Mouse (Mus musculus) heart, postnatal 36 days (tissue): ENCODE measurements at regions not wholly inside any gene's neighbourhood (a gene's known extent, or its start where the extent isn't known, plus 50 kb on each side); places are given as distances from the start of the nearest gene placed in this dataset.

Experiments
- DNase-seq, 2 experiments: peaks; one replicate each; pipeline ENCODE4 v3.0.0; 2021 to 2022
- intact Hi-C: fragments of 180-260 bp; cut with DNase I; formaldehyde crosslinking; loops from one replicate; pipeline ENCODE4 v1.15.1; 2025

- no peak for DNase-seq
- intact Hi-C loops, result no loop called here
Observed at GRCm38 (mm10) chr15:96115196-96115595, 172.1 kb upstream of the Arid2 start.

- no peak for DNase-seq
- intact Hi-C loops, result no loop called here
Observed at GRCm38 (mm10) chr15:96119240-96119639, 168.1 kb upstream of the Arid2 start.

GRCm38 (mm10) chr15:96124397-96124796, 162.9 kb upstream of the Arid2 start:
- no peak for DNase-seq
- intact Hi-C loops, result no loop called here

DNA sequence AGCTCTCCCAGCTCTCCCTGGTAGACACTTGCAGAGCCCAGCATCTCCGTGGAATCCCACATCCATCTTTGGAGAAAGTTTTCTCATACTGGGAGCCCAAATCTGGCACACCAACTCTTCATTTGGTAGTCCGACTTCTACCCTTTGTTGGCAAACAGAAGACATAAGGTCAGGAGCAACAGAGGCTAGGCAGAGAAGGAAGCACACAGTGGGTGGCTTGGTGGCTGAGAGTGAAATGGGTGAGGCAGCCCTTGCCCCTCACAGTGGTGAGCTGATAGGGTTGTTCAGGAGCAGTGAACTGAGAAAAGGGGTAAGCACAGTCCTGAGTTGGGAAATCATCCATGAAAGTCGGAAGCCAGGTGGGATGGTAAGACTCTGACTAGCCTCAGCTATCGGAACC, 157.6 kb upstream of the Arid2 start:
- intact Hi-C loops, result no loop called here
- no peak for DNase-seq

DNA sequence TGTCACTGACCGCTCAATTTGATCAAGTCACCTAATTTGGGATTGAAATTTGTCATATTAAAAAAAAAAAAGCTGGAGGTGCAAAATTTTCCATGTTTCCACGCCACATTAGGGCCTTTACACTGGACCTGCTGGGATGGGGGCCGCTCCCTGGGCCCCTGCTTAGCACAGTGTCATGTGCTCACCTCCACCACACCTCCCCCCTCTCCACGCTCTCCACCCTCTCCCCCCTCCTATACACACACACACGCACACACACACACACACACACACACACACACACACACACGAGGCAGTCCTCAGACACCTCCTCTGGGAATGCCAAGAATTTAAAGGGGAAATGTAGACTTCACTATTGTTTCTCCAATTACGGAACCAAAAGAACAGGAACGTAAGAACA, 156.8 kb upstream of the Arid2 start:
- no peak for DNase-seq
- intact Hi-C loops, result no loop called here

- intact Hi-C loops, result no loop called here
- DNase-seq, result no peak
Observed at GRCm38 (mm10) chr15:96131582-96132091, 155.7 kb upstream of the Arid2 start.

DNA sequence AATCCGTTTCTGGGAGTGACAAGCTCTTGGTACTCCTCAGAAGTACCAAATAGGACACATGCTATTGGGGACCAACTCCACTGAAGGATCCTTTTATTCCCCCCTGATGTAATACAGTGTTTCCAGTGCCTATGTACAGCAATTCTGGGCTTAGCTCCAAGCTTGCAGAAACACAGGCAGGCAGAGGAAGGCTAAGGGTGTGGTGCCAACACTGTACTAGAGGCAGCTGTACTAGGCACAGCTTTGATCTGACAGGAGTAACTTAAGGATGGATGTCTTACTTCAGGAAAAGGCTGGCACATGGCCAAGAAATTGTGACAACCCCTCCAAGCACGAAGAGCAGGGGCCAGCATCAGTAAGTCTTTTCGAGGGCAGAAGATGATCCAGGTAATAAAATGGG, 154.7 kb upstream of the Arid2 start:
- intact Hi-C loops, result no loop called here
- DNase-seq, result peak in 1 of 2 experiments; percentile 12

DNA sequence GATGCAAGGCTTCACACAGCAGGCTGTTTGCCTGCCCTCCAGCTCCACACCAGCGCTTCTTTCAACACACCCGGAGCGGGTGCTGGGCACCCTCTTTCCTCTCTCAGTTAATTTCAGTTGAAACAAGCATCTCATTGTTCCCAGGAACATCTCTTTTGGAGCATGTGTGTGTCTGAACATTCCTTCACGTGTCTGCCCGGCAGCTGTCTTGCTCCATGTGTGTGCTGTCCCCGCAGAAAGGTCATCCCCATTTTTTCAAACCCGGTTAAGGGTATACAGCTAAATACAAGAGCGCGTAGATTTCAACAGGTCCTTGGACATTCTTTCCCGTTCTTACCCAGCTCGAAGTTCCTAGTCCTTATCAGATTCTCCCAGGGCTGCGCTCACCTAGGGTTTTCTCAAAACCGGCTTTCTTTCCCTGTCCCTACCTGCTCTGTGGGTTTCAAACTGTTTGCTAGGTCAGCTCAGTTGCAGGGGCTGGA, 152.0 kb upstream of the Arid2 start:
- intact Hi-C loops, result no loop called here
- DNase-seq, result no peak

DNA sequence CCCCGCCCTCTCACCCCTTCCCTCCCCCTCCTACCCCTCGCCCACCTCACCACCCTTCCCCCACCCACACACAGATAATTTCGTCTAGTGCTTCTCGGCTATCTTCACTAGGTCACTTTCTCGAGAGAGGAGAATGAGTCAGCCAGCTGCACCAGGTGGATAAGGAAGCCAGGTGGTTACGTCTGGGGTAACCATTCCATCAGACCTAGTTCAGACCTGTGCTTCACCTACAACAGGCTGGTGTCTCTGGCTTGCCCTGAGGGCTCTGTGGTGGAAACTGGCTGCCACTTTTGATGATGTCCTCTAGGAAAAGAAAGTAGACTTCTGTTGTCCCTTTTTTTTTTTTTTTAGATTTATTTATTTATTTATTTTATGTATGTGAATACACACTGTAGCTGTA, 151.5 kb upstream of the Arid2 start:
- intact Hi-C loops, result no loop called here
- no peak for DNase-seq

DNA sequence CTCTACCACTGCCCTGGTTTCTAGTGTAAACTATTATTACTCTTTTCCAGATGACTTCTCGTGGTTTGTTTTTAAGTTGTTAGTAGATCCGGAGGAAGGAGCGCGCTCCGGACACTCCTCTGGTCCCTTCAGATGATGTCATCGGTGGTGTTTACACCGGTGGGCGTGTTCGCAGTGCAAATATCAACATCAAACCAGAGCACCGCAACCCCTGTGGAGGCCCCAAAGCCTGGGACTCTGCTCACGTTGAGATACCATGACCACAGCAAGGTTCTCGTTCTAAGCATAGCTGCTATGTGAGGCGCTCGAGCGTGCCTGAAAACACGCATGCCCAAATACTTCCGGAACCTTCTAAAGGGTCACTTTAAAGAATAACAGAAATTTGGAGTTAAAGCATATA, 149.8 kb upstream of the Arid2 start:
- no peak for DNase-seq
- intact Hi-C loops, result no loop called here

GRCm38 (mm10) chr15:96137945-96138344, 149.4 kb upstream of the Arid2 start:
- intact Hi-C loops, result no loop called here
- no peak for DNase-seq

GRCm38 (mm10) chr15:96153489-96153888, 133.8 kb upstream of the Arid2 start:
- intact Hi-C loops, result no loop called here
- no peak for DNase-seq

DNA sequence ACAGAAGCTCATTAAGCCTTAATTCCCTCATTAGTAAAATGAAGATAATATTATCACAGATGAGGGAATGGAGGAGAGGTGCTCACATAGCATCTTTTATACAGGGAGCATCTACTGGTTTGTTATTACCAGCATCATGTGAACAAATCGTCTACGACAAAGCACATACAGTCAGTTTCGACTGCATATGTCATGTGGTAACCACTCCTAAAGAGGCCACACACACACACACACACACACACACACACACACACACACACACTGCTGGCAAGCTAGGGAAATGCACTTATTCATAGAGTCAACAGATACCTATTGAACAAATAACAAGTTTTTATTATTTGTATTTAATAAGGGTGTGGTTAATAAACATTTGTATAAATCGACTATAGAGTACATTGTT, 129.0 kb upstream of the Arid2 start:
- intact Hi-C loops, result no loop called here
- no peak for DNase-seq

DNA sequence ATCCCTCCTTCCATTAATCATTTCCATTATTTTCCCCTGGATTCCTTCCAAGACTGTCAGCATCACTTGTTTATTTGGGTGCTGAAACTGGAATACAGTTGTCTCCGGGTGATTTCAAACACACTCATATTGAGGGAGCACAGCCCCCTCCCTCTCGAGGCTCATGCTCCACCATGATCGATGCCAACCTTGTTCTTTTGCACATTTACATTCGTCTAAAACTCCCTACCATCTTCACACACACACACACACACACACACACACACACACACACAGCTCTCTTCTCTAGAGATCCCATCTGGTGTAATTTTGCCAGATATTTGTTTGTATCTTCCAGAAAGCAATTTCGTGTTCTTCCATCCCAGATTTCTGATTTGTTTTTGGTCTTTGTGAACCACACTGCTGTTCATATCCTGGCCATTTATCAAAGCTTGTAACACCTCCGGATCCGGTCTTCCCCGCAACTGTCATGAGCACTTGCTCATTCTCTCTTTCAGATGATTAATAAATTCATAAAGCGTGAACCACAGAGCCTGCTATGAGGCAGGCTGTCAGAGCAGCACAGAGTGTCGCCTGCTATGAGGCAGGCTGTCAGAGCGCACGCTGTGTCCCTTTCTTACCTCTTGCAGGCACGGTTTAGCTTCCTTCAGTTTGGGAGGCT, 122.4 kb upstream of the Arid2 start:
- intact Hi-C loops, result no loop called here
- no peak for DNase-seq

GRCm38 (mm10) chr15:96167256-96167655, 120.1 kb upstream of the Arid2 start:
- no peak for DNase-seq
- intact Hi-C loops, result no loop called here

- DNase-seq, result no peak
- intact Hi-C loops, result no loop called here
Observed at GRCm38 (mm10) chr15:96169726-96170467, 117.4 kb upstream of the Arid2 start.

DNA sequence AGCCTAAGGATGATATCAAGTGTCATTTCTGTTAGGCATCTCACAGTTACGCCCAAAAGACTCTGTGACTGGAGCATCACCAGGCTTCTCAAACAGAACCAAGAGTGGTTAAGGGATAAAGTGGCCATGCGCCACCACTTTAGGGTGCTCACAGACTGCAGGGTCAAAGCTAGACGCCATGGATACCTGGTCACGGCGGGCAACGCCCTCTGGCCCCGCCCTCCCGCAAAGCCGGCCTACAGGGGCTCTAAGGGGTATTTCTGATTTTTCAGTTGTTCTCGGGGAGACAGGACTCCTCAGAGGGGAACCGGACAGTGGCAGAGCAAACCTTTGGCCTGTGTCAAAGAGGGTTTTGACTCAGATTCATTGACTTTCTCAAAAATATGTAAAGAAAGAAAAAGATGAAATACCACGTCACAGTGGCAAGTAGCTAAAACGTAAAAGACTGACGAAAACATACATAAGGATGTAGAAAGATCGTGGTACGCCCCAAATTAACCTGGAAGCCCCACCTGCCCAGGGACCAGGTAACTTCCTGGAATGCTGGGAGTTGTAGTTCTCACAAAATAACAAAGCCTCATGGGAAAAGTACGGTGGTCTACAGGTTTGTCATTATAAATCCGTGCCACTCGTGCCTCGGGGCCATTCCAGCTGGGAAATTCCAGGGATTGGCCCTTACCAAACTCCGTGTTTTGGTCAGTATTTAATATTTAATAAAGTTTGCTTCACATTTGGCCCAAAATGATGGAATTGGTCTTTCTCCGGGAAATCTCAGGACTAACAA, 116.1 kb upstream of the Arid2 start:
- no peak for DNase-seq
- intact Hi-C loops, result no loop called here

- intact Hi-C loops, result no loop called here
- no peak for DNase-seq
Observed at GRCm38 (mm10) chr15:96177911-96178310, 109.4 kb upstream of the Arid2 start.

DNA sequence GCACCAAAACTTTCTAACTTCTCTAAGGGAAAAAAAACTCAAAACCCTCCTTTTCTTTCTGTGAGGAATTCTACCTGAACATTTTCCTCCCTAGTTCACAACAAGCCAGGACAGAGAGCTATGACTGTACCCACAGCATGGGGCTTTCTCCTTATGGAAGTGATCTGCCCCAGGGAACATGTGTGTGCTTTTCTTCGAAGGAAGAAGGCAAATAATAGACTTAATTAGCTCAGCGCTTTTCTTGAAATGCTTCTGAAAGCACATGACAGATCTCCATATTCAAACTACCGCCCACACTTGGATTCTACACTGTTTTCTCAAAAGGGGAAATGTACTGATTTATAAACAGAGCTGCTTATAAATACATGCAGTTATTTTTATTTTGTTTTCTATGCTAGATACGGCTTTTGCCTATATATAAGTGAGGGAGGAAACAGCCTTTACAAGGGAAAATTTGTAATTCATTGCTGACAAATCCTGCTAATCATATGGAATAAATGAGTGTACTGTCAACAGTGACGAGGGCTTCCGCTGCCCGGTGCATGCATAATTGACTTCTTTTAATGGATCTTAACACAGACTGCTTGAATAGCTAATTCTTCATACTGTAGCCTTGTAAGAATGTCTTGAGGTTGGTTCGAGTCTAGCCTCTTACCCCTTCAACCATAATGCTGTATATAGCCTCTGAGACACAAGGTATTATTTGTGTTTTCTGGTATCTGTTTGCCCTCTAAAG, 108.8 kb upstream of the Arid2 start:
- DNase-seq, result no peak
- intact Hi-C loops, result no loop called here

GRCm38 (mm10) chr15:96179511-96179910, 107.8 kb upstream of the Arid2 start:
- no peak for DNase-seq
- intact Hi-C loops, result no loop called here

DNA sequence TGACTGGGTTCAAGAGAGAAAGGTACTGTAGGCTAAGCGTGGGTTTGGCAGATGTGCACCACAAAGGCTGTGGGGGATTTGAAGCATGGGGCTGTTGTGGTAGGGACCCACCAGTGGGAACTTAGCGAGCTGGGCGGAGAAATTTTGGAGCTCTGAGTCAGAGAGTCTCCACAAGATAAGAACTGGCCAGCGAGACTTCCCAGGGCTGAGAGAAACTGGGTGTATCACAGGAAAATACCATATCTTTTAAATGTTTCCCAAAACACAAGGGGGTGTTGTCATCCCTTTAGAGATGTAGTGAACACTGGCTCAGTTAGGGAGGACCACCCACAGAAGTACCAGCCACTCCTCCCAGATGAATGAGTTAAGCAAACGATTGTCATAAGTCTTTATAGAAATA, 107.3 kb upstream of the Arid2 start:
- intact Hi-C loops, result no loop called here
- no peak for DNase-seq
